Mouse (Mus musculus): ENCODE data around the gene Sept9.
A peak's percentile ranks its signal among the peaks of the same experiment; 100 is the strongest.

Gene Sept9

GRCm38 (mm10) chr11:117176304-117176703 is 23.2 kb upstream of the Sept9 start:
- no peak for DNase-seq (ENCODE audit: low spot score)

GRCm38 (mm10) chr11:117176900-117177299 is 22.6 kb upstream of the Sept9 start:
- no peak for DNase-seq (ENCODE audit: low spot score)

GRCm38 (mm10) chr11:117177303-117177979 is 22.0 kb upstream of the Sept9 start:
- peak; percentile 66 for DNase-seq (ENCODE audit: low spot score)

DNA sequence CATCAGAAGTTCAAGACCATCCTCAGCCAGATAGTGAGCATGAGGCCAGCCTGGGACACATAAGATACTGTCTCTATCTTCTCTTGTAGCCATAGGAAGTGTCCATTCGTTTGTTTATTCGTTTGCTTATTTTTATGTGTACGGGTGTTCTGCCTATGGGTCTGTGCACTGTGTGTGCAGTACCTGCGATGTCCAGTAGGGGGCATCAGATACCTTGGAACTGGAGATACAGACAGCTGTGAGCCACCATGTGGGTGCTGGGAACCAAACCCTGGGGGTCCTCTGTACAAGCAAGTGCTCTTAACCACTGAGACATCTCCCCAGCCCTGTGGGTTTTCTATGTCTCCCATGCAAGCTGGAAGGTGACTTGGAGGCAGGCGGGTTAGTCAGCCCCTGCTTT is 19.6 kb upstream of the Sept9 start:
- DNase-seq (ENCODE audit: low spot score), result no peak

DNA sequence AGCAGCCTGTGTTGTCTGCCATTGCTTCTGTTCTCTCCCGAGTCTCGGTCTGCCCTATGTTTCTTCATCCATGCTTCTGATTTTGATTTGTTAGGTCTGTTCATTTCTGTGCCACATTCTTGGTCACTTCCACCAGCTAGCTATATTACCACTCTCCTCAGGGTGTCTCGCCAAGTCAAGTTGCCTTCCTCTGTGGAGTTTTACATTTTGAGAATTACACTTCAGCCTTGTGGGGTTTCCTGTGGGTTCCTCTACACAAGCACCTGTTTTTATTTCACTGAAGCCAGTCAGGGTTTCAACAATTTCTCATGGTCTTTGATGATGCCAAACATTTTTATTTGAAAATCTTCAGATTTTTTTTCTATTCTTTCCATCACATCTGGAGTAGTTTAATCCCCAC is 16.7 kb upstream of the Sept9 start:
- no peak for DNase-seq (ENCODE audit: low spot score)

- DNase-seq (ENCODE audit: low spot score), result no peak
Observed at GRCm38 (mm10) chr11:117183299-117183698, 16.2 kb upstream of the Sept9 start.

DNA sequence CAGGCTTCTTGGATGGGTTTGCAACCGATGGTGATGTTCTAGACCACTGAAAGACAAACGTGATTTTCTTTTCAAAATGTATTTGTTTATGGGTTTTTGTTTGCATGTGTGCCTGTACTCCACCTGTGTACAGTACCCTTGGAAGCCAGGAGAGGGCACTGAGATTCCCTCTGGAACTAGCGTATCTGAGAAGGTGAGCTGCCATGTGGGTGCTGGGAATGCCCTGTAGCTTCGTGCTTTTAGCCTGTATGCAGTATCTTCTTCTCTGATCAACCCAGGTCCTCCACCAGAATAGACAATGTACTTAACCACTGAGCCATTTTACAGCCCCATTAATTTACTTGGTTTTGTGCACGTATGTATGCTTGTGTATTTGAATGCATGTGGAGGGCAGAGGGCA is 15.6 kb upstream of the Sept9 start:
- no peak for DNase-seq (ENCODE audit: low spot score)

GRCm38 (mm10) chr11:117185076-117185933 is 14.2 kb upstream of the Sept9 start:
- DNase-seq (ENCODE audit: low spot score), result no peak

GRCm38 (mm10) chr11:117191524-117191923 is 7.9 kb upstream of the Sept9 start:
- no peak for DNase-seq (ENCODE audit: low spot score)

DNA sequence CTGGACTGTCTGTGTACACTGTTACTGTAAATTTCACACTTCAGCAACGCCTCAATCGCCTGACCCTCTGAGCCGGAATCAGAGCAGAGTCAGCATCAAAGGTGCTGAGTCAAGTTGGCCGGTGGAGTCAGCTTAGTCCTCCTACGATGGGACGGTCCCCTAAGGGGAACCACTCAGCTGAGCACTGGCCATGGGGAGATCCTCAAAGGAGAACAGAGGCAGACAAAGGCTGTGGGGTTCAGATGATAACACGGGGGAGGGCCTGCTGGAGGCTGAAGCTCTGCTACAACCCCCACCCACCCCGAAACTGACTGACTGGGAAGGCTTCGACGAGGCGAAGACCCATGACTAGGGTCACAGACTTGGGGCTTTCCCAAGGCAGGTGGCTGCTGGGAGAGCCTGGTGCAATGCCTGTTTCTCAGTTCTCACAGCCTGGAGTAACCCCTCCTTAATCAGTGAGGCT is 5.0 kb upstream of the Sept9 start:
- DNase-seq (ENCODE audit: low spot score), result no peak

DNA sequence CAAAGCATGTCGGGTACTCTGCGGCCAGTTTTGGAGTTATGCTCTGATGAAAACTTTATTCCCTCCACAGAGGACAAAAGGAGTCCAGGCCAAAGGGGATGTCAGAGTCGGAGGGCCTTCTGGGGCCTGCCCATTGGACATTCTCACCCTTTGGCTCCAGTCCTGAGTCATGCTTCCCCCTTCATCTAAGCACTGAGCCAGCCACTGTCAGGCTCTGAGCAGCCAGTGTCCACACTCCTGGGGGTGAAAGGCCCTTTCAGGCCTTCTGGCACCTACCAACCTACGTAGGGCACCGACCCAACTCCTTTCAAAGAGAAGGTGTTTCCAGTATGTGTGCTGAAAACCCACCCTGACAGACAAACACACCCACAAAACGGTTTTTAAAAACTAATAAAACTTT is 3.8 kb upstream of the Sept9 start:
- no peak for DNase-seq (ENCODE audit: low spot score)

DNA sequence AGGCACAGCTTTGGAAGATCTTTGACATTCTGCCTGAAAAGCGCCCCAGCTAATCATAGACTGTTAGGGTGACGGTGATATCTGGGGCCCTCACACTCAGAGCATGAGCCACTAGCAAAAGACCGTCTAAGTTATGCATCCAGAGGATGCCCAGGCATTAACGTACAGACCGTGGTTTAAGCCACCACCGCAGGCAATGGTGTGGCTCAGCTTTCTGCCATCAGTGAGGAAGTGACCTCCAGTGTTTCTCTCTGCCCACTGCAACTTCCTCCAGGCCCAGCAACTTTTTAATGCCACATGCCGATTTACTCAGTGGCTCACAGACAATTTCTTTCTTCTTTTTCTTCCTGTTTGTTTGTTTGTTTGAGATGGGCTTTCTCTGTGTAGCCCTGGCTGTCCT is 2.8 kb upstream of the Sept9 start:
- DNase-seq (ENCODE audit: low spot score), result no peak

- DNase-seq (ENCODE audit: low spot score), result no peak
Observed at GRCm38 (mm10) chr11:117198122-117198521, 1.3 kb upstream of the Sept9 start.

- no peak for DNase-seq (ENCODE audit: low spot score)
Observed at GRCm38 (mm10) chr11:117201846-117202245, 2.4 kb downstream of the Sept9 start.

GRCm38 (mm10) chr11:117204606-117205005 is 5.1 kb downstream of the Sept9 start:
- no peak for DNase-seq (ENCODE audit: low spot score)

DNA sequence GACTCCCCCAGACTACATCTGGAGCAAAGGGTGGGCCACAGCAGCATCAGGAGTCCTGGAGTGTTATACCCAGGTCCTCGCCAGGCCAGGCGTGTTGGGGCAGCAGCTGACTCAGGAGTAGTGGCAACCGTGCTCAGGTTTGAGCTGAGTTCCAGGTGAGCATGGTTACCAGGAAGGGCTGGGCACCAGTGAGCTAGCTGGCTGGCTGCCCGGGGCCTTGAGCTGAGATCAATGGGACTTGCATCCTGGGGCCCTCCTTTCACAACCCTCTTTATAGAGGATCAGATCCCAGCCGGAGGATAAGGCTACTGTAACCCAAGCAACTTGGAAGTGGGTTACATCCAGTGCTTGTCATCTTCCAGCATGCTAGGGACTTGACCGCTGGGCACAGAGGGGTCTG is 5.6 kb downstream of the Sept9 start:
- DNase-seq (ENCODE audit: low spot score), result peak; percentile 26

DNA sequence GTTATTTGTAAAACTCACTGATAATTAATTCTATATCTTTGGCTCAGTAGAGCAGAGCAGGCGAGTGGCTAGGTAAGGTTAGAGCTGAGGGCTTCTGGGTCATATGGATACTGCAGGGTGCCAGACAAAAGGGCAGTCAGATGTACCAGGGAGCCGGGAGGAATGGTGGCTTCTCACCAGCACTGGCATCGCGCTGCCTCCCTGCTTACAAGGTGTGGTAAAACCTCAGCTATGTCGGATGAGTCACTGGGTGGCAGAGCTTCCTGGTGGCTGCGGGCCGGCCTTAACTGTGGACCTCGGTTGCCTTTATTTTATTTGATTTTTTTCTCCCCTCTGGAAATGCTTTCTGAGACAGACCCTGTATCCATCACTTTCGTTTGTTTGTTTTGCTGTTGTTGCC is 6.0 kb downstream of the Sept9 start:
- DNase-seq (ENCODE audit: low spot score), result no peak

DNA sequence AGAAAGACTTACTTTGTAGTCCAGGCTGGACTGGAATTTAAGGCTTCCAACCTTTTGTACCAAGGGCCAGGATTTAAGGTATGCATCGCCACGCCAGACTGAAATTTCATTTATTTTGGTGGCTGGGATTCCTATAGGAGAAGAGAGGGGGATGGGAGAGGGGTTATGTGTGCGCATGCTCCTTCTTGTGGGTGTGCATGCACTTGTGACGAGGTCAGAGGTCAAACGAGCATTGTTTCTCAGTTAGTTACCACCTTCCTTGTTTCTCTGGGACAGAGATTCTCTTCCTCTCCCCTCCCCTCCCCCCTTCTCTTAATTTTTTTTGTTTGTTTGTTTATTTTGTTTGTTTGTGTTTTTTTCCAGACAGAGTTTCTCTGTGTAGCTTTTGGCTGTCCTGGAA is 8.0 kb downstream of the Sept9 start:
- DNase-seq (ENCODE audit: low spot score), result no peak

DNA sequence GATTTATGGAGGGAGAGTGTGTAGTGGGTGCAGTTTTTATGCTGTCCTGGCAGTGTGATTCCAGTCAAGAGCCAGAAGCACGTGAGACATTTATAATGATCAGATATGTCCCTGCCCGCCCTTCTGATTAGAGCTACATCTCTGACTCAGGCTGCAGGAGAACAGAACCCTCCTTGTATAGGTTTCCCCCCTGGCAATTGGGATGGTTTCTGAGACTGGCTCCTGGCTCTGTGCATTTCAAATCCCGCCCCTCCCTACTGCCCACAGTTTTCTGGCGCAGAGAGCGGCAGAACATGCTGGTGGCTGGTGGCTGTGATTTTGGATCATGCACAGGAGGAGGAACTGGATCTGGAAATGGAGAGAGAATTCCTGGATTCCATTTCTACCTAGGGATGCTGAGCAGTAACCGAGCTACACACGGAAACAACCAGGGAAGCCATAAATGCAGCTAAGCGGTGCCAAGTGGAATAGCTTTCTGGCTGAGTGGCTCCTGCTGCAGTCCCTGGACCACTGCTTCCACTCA is 8.8 kb downstream of the Sept9 start:
- no peak for DNase-seq (ENCODE audit: low spot score)

- DNase-seq (ENCODE audit: low spot score), result no peak
Observed at GRCm38 (mm10) chr11:117216713-117217112, 17.3 kb downstream of the Sept9 start.

DNA sequence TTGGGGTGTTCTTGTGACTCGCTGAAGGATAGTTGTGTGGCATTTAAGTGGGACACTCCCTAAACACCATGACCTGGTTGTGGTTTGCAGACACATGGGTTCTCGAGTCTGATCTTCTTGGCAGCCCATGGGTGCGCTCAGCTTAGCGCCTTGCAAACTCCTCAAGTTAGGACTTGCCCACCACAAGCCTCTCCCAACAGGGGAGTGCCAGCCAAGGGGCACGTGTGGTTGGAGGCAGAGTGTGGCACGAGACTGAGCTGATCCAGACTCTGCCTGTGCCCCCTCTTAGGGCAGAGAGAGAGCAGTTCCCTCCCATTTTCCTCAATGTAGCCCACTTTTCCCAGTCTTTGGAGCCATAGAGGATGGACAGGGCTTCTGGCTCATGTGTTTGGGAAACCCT is 18.6 kb downstream of the Sept9 start:
- DNase-seq (ENCODE audit: low spot score), result no peak

DNA sequence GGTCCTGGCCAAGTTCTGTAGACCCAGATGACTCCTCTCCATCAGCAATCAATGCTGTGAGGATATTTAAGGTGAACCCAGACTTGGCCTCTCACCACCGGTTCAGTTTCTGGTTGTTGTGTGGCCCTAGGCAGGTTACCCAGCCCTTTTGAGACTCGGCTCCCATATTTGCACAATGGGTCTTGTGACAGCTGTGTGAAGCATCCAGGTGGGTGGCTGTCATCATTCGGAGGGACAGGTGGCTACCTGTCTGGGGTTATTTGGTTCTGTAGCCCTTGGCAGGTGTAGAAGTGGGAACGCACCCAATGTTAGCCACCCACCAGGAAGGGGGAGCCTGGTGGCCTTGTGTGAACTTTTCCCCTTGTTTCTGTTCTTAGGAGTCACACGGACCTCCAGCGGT is 19.0 kb downstream of the Sept9 start:
- no peak for DNase-seq (ENCODE audit: low spot score)

DNA sequence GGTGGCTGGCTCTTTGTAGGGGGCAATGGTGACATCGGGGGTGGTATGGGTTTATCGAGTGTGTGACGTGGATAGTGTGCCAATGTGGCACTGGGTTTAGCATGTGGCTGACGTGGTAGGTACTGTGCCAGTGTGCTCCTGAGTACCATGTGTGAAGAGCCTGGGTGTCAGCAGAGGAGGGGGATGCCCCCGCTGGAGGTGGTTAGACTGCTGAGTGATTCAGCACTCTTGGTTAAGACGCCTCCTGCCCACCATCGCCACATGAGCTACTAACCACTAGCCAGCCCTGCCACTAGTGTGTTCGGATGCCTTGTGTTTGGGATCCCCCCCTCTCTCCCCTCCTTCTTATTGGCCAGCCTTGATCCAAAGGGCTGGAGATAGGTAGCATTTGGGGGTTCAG is 21.3 kb downstream of the Sept9 start:
- no peak for DNase-seq (ENCODE audit: low spot score)

All from ovary, adult 18-20 months (tissue).